Mouse (Mus musculus): ENCODE measurements around the gene Gins3.

DNA sequence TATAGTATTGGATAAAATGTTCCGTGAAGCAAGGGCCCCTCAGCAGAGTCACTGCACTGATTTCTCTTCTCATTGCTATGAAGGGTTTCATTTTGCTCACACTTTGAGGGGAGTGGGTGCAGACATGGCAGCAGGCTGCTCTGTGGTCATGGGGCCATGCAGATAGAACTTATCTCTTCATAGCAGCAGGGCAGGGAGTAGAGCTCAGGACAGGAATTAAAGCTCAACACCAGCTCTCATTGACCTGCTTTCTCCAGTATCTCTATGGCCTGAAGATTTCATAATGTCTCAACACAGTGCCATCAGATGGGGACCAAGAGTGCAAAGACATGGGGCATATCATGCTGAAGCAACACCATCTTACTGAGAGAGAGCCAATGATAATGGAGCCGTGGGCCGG lies 15.0 kb downstream of the Gins3 start:
- TF ChIP-seq POLR2A (IDR thresholded peaks at IDR 0.05; ENCODE audit: extremely low read depth, insufficient read depth, low read length) (no peak), CTCF (IDR thresholded peaks at IDR 0.05; ENCODE audit: low read depth, low read length) (no peak)

Data from liver, adult 2 months (tissue).